Mouse (Mus musculus) c-Kit-positive CD71-negative TER-119-negative erythroid progenitor cells, embryonic 14.5 days (primary cell): ENCODE measurements at regions not wholly inside any gene's neighbourhood (a gene's known extent, or its start where the extent isn't known, plus 50 kb on each side); places are given as distances from the start of the nearest gene placed in this dataset.

Experiments
- DNase-seq: peaks from one replicate; pipeline ENCODE4 v3.0.0-alpha.2; 2013; ENCODE audit warnings: low read depth

- peak; percentile 32 for DNase-seq
These were observed 364.9 kb upstream of the Fmr1 start for GRCm38 (mm10) chrX:68313486-68313885.
